Mouse (Mus musculus) neural tube, embryonic 13.5 days (tissue): ENCODE measurements at regions not wholly inside any gene's neighbourhood (a gene's known extent, or its start where the extent isn't known, plus 50 kb on each side); places are given as distances from the start of the nearest gene placed in this dataset.

Experiments used
- ATAC-seq: fragments of 200-750 bp; cut with Nextera tagmentation; 2 replicates; pipeline ENCODE4 v1.8.0; 2017; ENCODE audit warnings: low read depth, mild to moderate bottlenecking, moderate TSS enrichment, moderate library complexity
- H3K27ac ChIP-seq: fragments of 300-500 bp; sonication (generic); replicated peaks from 2 replicates; pipeline ENCODE4 v1.5.1; 2015; ENCODE audit warnings: moderate library complexity, mild to moderate bottlenecking, inconsistent platforms
- H3K27me3 ChIP-seq: fragments of 300-500 bp; sonication (generic); 2 replicates; pipeline ENCODE4 v1.6.1; 2015; ENCODE audit warnings: mild to moderate bottlenecking, inconsistent platforms
- H3K36me3 ChIP-seq: fragments of 300-500 bp; sonication (generic); 2 replicates; pipeline ENCODE4 v1.6.1; 2015; ENCODE audit warnings: mild to moderate bottlenecking, inconsistent platforms
- H3K4me1 ChIP-seq: fragments of 300-500 bp; sonication (generic); replicated peaks from 2 replicates; pipeline ENCODE4 v1.6.1; 2015; ENCODE audit warnings: inconsistent platforms
- H3K4me2 ChIP-seq: fragments of 300-500 bp; sonication (generic); 2 replicates; pipeline ENCODE4 v1.6.1; 2015; ENCODE audit warnings: inconsistent platforms, mild to moderate bottlenecking, moderate library complexity
- H3K4me3 ChIP-seq: fragments of 300-500 bp; sonication (generic); 2 replicates; pipeline ENCODE4 v1.5.1; 2015; ENCODE audit warnings: mild to moderate bottlenecking, inconsistent platforms
- H3K9ac ChIP-seq: fragments of 300-500 bp; sonication (generic); 2 replicates; pipeline ENCODE4 v1.6.1; 2015; ENCODE audit warnings: moderate library complexity, mild to moderate bottlenecking, inconsistent platforms
- H3K9me3 ChIP-seq: fragments of 300-500 bp; sonication (generic); 2 replicates; pipeline ENCODE4 v1.6.1; 2016; ENCODE audit warnings: inconsistent platforms
- WGBS: fragments of 180-500 bp; shearing (Covaris S2); methylation state at CpG from one replicate; pipeline ENCODE4 v1.1.7; 2015; 5-methylcytosine and 5-hydroxymethylcytosine counted together

DNA sequence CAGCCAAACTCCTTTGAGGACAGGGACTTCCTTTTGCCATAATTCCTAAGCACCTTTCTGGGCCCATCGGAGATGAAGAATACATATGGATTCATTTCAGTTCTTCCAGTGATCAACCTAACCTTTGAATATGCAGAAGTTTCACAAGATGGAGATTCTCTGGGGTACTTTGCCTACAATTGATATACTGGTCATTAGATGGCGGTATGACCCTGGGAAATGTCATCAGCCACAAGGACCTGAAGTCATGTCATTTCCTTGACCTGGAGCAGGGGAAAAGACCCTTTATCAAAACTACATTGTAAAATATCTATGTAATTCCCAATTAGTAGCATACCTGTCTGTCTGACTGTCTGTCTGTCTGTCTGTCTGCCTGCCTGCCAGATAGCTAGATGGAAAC is 164.0 kb upstream of the Slc24a3 start:
- WGBS, result 89% methylated on average over 2 of the region's 2 CpGs

DNA sequence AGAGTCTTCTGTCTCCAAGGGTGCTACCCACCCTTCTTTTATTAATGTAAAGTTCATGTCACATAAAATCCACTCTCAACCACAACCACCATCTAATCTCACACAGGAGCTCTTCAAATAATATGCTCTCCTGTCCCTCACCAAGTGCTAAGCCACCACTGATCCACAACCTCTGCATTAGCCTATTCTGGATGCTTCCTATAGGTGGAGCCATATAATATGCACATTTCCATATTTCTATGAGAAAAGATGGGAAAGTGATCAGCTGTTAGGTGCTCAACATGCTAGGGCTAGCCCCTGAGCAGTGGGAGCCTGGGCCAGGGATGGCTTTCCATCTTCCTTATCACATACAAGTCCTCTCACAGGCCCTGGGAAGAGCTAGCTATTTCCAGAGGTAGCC is 156.9 kb upstream of the Slc24a3 start:
- no peaks in the 10 kb centered on the region for H3K36me3 ChIP-seq
- no peaks in the 10 kb centered on the region for H3K9me3 ChIP-seq
- no peak overlapping the region for H3K4me2 ChIP-seq
- no peak overlapping the region for H3K9ac ChIP-seq
- H3K4me3 ChIP-seq, result no peak overlapping the region
- H3K27ac ChIP-seq, result no peak overlapping the region
- no peak for ATAC-seq
- H3K4me1 ChIP-seq, result no peaks in the 10 kb centered on the region
- H3K27me3 ChIP-seq, result no peaks in the 10 kb centered on the region

More for the DNA sequence above, 164.0 kb upstream of the Slc24a3 start:
- Histone ChIP-seq H3K36me3 (no peaks in the 10 kb centered on the region), H3K27me3 (no peaks in the 10 kb centered on the region), H3K4me2 (no peak overlapping the region), H3K4me3 (no peak overlapping the region), H3K27ac (no peak overlapping the region), H3K9me3 (no peaks in the 10 kb centered on the region), H3K9ac (no peak overlapping the region), H3K4me1 (no peaks in the 10 kb centered on the region)
- ATAC-seq, result no peak

DNA sequence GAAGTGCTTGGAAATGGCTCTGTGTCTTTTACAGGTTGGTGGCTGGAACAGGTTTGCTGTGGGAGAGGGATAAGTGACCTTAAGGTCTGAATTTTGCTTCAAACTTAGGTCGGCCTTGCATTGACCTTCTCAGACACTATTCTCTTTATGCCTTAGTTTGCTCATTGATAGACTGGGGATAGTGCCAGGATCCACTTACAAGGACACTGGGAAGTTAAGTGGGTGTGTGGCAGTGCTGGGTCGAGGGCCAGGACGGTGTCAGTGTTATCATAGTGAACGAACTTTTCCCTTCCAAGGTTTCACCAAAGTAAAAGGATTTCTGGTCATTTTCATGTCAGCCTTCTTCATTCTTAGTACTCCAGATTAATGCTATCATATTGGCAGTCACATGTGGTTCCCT is 156.3 kb upstream of the Slc24a3 start:
- no peak overlapping the region for H3K4me3 ChIP-seq
- ATAC-seq, result no peak
- H3K4me2 ChIP-seq, result no peak overlapping the region
- H3K9ac ChIP-seq, result no peak overlapping the region
- no peak overlapping the region for H3K27ac ChIP-seq
- H3K9me3 ChIP-seq, result no peaks in the 10 kb centered on the region
- H3K4me1 ChIP-seq, result no peaks in the 10 kb centered on the region
- WGBS, result 89% methylated on average over 4 of the region's 4 CpGs
- H3K27me3 ChIP-seq, result no peaks in the 10 kb centered on the region
- no peaks in the 10 kb centered on the region for H3K36me3 ChIP-seq

DNA sequence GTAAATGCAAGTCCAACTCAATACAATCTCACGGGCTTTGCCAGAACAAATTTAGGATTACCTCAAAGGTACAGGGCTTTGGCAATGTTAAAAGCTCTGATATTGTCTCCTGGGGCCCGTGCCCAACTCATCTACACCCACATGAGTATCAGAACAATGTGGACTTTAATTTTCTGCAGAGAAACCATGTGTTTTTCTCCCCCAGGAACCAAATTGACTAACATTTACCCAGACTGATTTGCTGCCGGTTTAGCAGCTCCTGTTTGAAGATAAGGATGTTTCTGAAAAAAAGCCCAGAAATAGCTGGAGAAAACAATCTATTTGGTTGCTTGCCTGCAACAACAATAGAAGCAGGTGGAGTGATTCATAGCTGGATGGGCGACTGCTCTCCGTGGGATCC is 151.6 kb upstream of the Slc24a3 start:
- Histone ChIP-seq H3K9me3 (no peaks in the 10 kb centered on the region), H3K4me3 (no peak overlapping the region), H3K9ac (no peak overlapping the region), H3K4me2 (no peak overlapping the region), H3K4me1 (no peaks in the 10 kb centered on the region), H3K27me3 (no peaks in the 10 kb centered on the region), H3K27ac (no peak overlapping the region), H3K36me3 (no peaks in the 10 kb centered on the region)
- no peak for ATAC-seq
- 80% methylated on average over 5 of the region's 5 CpGs for WGBS

DNA sequence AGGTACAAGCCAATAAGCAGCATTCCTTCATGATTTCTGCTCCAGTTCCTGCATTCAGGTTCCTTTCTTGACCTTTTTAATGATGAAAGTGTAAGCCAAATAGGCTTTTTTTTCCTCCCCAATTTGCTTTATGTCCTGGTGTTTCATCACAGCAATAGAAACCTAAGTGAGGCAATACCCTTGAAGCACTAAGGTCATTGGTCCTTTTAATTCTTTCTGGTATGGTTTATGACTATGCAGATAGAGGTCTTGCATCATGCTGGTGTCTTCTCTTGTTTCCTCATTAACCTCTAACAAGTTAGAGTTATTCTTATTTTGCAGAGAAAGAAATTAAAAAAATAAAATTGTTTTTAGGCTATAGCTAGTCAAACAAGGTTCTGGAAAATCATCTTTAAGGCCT is 150.6 kb upstream of the Slc24a3 start:
- no peak overlapping the region for H3K4me3 ChIP-seq
- H3K27me3 ChIP-seq, result no peaks in the 10 kb centered on the region
- H3K9ac ChIP-seq, result no peak overlapping the region
- no peaks in the 10 kb centered on the region for H3K4me1 ChIP-seq
- no peak for ATAC-seq
- H3K27ac ChIP-seq, result no peak overlapping the region
- no peak overlapping the region for H3K4me2 ChIP-seq
- H3K9me3 ChIP-seq, result no peaks in the 10 kb centered on the region
- H3K36me3 ChIP-seq, result no peaks in the 10 kb centered on the region

DNA sequence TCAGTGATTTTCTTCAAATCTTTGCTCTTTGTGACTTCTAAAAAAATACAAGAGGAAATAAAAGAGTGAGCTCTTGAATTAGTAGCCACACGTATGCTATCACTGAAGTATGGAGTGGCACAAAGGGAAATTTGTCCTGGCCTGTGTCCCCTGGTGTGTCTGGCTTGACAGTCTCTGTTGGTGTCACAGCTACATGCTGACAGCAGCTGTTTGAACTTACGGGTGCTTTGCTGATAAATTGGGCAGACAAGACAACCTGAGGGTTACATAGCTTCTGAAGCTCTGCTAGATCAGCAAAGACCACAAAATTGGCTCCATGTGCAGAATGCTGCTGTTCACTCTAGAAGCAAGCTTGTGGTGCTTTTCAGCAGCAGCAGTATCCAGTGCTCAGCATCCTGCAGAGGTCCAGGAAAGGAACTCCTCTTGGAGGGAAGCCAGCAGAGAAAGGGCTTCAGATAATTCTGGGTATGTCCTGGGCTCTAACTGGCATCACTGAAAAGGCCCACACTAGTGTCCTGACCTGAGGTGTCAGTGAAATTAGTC is 149.9 kb upstream of the Slc24a3 start:
- no peaks in the 10 kb centered on the region for H3K27me3 ChIP-seq
- H3K4me3 ChIP-seq, result no peak overlapping the region
- ATAC-seq, result no peak
- H3K4me2 ChIP-seq, result no peak overlapping the region
- H3K4me1 ChIP-seq, result no peaks in the 10 kb centered on the region
- H3K36me3 ChIP-seq, result no peaks in the 10 kb centered on the region
- H3K27ac ChIP-seq, result no peak overlapping the region
- H3K9me3 ChIP-seq, result no peaks in the 10 kb centered on the region
- no peak overlapping the region for H3K9ac ChIP-seq
- WGBS, result 66% methylated on average over 2 of the region's 2 CpGs

DNA sequence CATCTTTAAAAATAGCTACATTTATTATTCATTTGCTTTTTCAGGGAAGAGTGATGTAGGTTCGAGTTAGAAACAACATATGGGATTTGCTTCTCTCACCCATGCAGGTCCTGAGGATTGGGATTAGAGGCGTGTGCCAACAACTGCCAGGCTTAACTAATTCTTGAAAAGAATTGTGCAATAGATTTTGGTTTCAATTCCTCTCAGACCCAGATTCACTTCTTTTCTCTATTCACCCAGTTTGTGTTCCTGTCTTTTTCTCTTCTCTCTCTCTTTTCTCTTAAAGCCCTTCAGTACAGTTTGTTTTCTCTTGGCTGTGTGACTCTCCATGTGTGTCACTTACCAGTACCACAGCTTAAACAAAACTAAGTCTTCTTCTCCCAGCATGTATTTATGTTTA is 119.8 kb upstream of the Slc24a3 start:
- Histone ChIP-seq H3K4me2 (no peak overlapping the region), H3K4me3 (no peak overlapping the region), H3K36me3 (no peaks in the 10 kb centered on the region), H3K9ac (no peak overlapping the region), H3K4me1 (no peaks in the 10 kb centered on the region), H3K27ac (no peak overlapping the region), H3K27me3 (no peaks in the 10 kb centered on the region), H3K9me3 (no peaks in the 10 kb centered on the region)
- 81% methylated on average over 2 of the region's 2 CpGs for WGBS
- no peak for ATAC-seq

DNA sequence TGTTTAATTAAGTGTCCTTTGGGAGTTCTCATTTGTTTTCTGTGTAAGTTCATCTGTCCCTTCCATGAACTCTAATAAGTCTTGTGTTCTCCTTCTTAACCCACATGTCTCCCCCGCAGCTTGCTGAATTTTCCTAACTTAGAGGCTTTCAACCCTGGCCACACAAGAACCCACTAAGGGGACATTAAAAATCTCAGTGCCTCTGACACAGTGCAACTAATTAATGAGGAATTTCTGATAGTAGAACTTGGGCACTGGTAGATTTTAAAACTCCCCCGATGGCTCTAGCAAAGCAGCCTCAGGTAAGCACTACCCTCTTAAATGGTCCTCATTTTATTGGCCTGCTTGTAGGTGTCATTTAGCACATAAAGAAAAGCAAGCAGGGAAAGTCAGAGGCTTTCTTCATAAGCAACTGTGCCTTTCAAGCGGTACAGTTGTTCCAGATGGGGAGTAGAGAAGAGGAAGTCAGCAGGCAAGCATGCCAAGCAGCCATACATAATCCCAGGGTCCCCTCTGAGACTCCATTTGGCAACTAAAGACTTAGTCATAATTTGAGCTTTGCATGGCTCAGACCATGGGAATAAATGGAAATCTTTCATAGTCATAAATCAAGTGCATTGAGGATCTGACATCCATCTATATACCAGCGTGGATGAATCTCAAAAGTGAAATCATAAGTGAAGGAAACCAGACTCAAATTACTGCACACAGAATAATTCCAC is 117.7 kb upstream of the Slc24a3 start:
- Histone ChIP-seq H3K27ac (no peak overlapping the region), H3K9ac (no peak overlapping the region), H3K4me1 (no peaks in the 10 kb centered on the region), H3K4me2 (no peak overlapping the region), H3K4me3 (no peak overlapping the region), H3K9me3 (no peaks in the 10 kb centered on the region), H3K27me3 (no peaks in the 10 kb centered on the region), H3K36me3 (no peaks in the 10 kb centered on the region)
- 71% methylated on average over 4 of the region's 4 CpGs for WGBS
- no peak for ATAC-seq

DNA sequence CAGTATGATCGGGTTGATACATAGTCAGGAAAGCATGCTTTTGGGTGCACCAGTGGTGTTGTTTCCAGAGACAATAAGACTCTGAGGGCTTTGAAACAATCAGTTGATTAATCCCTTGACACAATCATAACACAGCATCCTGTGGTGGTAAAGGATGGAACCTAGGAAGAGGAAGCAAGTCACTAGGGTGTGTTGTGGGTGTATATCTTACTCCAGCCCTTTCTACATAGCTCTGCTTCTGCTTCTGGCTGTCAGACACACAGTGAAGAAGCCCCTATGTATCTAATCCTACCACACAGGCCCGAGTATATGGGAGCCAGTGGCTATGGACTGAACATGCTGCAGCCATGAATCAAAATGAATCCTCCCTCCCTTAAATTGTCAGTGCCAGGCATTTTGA is 115.1 kb upstream of the Slc24a3 start:
- no peaks in the 10 kb centered on the region for H3K36me3 ChIP-seq
- no peak overlapping the region for H3K4me3 ChIP-seq
- no peak for ATAC-seq
- no peaks in the 10 kb centered on the region for H3K4me1 ChIP-seq
- no peak overlapping the region for H3K27ac ChIP-seq
- H3K9me3 ChIP-seq, result no peaks in the 10 kb centered on the region
- H3K9ac ChIP-seq, result no peak overlapping the region
- no peak overlapping the region for H3K4me2 ChIP-seq
- WGBS, result 76% methylated on average over 2 of the region's 2 CpGs
- H3K27me3 ChIP-seq, result no peaks in the 10 kb centered on the region

DNA sequence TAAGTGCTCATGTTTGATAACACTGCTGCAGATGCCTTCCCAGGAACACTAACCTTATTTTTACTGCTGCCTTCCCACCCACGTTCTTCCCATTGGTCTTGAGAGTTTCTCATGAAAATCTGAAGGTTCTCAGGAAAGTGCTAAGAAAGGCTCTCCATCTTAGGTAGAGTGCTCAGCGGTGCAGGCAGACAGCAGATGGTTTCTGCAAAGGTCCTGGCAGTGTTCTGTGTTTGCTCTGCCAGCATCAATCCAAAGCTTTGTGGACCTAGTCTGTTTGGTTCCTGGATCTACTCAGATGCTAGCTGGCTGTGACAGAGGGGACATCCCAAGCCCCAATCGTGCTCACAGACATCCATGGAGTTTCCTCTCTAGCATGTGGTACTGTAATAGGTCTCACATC is 111.3 kb upstream of the Slc24a3 start:
- WGBS, result 84% methylated on average over 3 of the region's 3 CpGs
- no peaks in the 10 kb centered on the region for H3K27me3 ChIP-seq
- H3K4me1 ChIP-seq, result no peaks in the 10 kb centered on the region
- H3K9me3 ChIP-seq, result no peaks in the 10 kb centered on the region
- no peaks in the 10 kb centered on the region for H3K36me3 ChIP-seq
- ATAC-seq, result no peak
- no peak overlapping the region for H3K4me2 ChIP-seq
- H3K27ac ChIP-seq, result no peak overlapping the region
- H3K9ac ChIP-seq, result no peak overlapping the region
- no peak overlapping the region for H3K4me3 ChIP-seq

DNA sequence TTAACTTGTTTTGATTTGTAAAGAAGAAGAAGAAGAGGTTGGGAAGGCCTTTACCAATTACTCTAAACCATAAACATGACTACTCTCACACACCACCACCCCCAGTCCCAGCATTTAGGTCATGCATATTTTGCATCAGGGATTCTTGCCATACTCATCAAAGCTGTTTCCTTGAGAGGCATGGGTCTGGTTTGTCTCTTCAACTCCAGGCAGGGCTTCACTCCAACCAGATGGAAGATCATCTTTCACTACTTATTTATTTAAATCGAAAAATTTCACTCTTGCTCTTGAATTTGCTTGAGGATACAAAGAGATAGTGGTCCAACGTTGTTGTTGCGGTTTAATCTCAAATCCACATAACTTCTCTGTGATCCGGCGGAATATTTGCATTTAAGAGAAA is 110.8 kb upstream of the Slc24a3 start:
- Histone ChIP-seq H3K36me3 (no peaks in the 10 kb centered on the region), H3K4me1 (no peaks in the 10 kb centered on the region), H3K4me2 (no peak overlapping the region), H3K27ac (no peak overlapping the region), H3K9ac (no peak overlapping the region), H3K9me3 (no peaks in the 10 kb centered on the region), H3K27me3 (no peaks in the 10 kb centered on the region), H3K4me3 (no peak overlapping the region)
- no peak for ATAC-seq
- WGBS, result 88% methylated on average over 5 of the region's 5 CpGs

DNA sequence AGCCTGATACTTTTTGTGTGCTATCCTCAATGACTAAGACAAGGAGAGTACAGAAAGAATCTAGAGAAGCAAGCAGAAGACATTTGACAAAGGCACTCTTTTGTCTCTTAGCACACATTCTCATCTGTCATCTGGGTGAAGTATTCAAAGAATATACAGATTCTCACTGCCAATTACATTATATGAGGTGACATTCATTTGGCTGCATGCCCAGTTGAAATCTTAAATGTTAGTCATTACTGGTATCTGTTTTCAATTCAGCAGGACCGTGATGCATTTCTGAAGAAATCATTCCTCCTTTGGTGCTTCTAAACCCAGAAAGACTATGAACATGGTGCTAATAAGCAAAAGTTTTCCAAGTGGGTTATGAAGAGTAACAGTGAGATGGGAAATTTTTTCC is 97.6 kb upstream of the Slc24a3 start:
- Histone ChIP-seq H3K4me1 (no peaks in the 10 kb centered on the region), H3K9ac (no peak overlapping the region), H3K36me3 (no peaks in the 10 kb centered on the region), H3K4me3 (no peak overlapping the region), H3K27me3 (no peaks in the 10 kb centered on the region), H3K9me3 (no peaks in the 10 kb centered on the region), H3K27ac (no peak overlapping the region), H3K4me2 (no peak overlapping the region)
- ATAC-seq, result no peak
- 86% methylated on average over 1 of the region's 1 CpGs for whole genome bisulfite sequencing

DNA sequence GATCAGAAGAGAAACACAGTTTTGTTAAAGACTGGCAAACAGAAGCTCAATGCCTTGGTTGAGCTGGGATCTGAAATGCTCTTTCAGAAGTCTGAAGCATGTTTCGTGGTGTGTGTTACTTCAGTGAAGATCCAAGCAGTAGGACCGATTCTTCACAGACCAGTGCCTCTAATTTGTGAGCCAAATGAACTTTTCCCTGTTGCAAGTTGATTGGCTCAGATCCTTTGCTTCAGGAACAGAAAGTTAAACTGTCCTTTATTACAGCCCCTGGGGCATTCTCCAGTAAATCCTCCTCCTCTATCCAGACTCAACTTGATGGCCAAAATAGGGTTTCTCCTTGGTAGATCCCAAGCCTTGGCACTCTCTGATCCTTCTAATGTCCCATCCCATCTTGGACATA is 85.6 kb upstream of the Slc24a3 start:
- no peak for ATAC-seq
- Histone ChIP-seq H3K9ac (no peak overlapping the region), H3K27me3 (no peaks in the 10 kb centered on the region), H3K27ac (no peak overlapping the region), H3K9me3 (no peaks in the 10 kb centered on the region), H3K4me2 (no peak overlapping the region), H3K4me1 (peaks cover 16% of the 10 kb centered on the region; the same call in 1 of the 2 replicates), H3K36me3 (no peaks in the 10 kb centered on the region), H3K4me3 (no peak overlapping the region)
- WGBS, result 85% methylated on average over 2 of the region's 2 CpGs
